Mouse (Mus musculus): Measurements from ENCODE around the gene Tmem251.

Gene Tmem251

DNA sequence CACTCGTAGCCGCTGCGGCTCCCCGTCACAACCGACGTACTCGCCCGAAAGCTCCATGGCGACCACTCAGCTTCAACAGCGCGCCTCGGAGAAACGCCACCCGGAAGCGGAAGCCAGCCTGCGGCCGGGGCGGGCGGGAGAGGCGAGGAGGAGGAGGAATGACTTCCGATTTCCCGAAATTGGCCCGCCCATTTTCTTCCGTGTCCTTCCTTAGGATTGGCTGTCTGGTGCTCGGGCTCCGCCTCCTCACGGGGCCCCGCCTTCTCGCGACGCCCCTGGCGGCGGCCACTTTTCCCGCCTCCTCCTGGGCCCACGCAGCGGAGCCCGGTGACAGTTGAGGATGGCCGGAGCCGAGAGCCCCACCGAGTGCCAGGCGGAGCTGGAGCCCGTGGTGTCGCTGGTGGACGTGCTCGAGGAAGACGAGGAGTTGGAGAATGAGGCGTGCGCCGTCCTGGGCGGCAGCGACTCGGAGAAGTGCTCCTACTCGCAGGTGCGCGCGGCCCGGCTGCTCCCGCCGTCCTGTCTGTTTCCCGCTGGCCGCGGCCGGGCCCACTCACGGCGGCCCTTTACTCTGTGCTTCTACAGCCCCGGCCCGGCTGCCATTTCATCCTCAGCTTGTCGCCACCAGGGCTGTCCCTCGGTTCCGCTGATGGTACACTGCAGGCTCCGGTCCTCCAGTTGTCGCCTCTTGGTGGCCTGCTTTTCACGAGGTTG lies 14.3 kb downstream of the Tmem251 start, which contains the start of the genes Gm28051, Gon7 and Ubr7:
Gene Gm28051, minus strand, starts transcription at position 77 of the 714 bp plus-strand sequence.
Gene Gon7, minus strand, starts transcription at position 115 of the 714 bp plus-strand sequence.
Gene Ubr7, plus strand, starts transcription at position 279 of the 714 bp plus-strand sequence.
- DNase-seq, result peak; percentile 97

DNA sequence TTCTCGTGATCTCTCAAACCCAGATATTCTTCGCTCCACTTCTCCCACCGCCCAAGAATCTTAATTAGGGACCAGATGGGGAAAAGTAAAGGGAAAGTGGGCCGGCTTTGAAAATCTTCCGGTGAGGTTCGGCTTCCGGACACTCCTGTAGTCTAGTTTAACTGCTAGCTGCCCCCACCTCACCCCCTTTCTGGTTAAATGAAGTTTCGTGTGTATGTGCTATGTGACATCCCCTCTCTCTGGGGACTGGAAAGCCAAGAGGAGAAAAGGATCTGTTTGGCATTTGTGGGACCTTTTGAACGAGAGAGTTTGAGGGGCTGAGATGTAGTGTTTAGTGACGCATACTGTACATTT lies 14.8 kb downstream of the Tmem251 start, which contains the start of gene Gm20604:
Gene Gm20604, minus strand, starts transcription at position 270 of the 354 bp plus-strand sequence.
- no peak for DNase-seq

DNA sequence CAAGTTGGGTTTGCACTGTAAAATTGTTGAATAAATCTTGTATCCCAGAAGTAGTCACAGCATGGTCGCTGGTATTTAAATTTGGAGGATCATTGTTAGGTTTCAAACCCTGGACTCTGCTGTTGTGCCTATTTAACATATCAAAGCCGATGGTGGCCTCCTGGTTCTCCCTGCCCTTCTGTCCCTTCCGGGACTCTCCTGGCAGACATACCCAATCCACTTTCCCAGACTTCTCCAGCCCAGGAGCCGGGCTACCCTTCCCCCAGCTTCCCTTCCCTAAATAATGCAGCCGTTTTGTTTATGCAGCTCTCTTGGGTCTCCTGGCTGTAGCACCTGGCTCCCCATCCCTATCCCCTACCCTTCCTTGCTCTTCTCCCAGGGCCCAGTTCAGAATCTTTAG lies 15.4 kb downstream of the Tmem251 start:
- no peak for DNase-seq

DNA sequence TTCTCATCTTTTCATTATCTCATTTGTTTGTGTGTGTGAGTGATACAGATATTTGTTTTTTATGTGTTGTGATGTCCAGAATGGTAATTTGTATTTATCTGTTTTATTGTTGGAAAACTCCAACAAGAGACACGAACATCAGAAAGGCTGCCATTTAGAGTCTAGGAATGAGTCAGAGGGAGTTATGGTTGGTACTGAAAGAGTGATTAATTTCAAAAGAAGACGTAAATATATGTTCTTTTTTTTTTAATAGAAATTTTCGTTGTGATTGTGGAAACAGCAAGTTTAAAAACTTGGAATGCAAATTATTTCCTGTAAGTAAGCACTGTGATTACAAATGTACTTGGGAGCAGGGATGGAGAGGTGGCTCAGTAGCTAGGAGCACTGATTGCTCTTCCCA lies 18.1 kb downstream of the Tmem251 start:
- no peak for DNase-seq

DNA sequence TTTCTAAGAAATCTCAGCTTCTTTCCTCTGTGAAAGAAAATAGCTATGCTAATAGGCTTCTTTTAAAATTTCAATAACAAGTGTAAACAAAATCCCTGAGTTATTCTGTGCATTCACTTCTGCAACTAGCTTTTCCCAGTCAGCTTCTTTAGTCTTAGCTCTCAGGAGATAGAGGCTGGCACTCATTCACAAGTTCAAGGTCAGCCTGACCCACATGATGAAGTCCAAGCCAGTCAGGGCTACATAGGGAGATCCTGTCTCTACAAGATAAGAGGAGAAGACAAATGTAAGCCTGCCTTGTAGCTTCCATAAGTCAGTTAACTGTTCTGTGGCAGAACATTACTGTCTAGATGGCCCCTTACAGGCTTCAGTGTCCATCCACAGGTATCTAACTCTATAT lies 20.1 kb downstream of the Tmem251 start:
- DNase-seq, result no peak

DNA sequence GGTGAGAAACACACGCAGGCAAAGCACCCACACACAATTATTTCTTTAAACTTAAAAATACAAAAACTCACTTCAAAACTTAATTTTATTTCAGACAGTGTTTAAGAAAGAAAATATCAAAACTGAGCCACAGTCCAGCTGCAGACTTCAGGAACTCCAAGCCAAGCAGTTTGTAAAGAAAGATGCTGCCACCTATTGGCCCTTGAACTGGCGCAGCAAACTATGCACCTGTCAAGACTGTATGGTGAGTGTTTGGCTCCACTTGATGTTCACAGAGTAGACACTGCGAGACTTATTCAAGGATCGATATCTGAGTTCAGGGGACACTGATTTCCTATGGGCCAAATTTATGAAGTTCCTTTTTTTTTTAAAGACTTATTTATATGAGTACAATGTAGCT lies 25.4 kb downstream of the Tmem251 start:
- DNase-seq, result peak in 1 of 2 experiments; percentile 28

DNA sequence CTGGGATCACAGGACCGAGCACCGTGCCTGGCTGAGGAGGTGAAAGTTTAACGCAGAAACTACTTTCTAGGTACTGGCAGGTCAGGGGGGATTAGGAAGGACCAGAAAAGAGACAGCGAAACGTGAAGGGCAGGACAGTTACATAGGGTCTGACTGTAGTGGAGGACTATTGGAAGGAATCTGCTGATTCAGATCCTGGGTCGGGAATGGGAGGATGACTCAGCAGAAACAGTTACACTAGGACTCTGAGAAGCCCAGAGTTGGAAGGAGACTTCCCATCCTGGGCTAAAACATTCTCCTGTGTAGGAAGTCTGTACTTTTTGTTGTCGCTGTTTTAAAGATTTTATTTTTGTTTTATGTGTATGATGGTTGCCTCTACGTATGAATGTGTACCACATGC lies 28.0 kb downstream of the Tmem251 start:
- DNase-seq, result no peak

DNA sequence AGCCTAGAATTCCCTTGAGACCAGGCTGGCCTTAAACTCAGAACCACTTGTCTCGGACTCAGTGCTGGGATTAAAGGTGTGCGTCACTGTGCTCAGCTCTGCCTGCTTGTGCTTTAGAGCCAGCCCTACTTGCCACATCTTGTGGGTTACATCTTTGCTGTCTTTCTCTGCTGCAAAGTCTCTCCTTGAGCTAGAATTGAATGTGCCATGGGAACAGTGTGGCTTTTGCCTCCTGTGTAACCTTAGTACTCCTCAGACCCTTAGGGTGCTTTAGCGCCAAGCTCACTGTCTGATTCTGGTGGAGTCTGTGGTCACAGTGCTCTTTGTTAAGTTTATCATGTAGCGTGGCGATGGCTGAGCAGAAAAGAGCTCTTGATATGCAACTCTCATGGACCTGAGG lies 29.1 kb downstream of the Tmem251 start:
- no peak for DNase-seq

DNA sequence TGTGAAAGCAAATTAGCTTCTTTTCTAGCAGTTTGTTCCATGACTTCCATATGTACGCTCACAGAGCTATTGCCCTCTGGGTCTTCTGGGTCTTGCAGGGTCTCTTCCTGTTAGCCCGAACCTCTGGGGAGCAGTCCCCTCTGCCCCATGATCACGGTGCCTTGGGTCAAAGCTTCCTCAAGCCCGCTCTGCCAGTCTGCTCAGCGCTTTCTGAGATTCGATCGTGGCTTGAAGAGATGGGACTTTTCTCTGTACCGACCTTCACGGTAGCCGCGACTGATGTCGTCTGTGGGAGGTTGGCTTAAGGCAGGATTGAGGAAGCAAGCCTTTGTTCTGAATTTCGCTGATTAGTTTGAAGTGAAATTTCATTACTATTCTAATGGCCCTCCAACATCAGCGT lies 32.5 kb downstream of the Tmem251 start:
- no peak for DNase-seq

DNA sequence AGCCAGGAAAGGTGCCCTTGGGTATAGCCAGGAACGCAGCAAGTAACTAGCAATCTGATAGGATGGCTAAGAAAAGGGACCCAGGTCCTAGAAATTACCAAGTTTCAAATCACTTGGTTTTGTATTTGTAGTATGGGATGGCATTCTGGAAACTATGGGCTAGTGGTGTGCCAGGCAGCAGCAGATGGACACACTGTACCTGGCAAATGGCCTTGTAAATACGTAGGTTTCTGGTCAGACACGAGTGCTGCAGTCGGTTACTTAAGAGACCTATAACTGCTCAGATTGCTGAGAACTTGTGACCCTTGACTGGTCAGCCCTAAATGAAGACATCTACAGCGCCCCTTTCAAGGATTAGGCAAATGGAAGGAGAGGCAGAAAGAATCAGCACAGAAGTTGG lies 34.6 kb downstream of the Tmem251 start:
- no peak for DNase-seq

DNA sequence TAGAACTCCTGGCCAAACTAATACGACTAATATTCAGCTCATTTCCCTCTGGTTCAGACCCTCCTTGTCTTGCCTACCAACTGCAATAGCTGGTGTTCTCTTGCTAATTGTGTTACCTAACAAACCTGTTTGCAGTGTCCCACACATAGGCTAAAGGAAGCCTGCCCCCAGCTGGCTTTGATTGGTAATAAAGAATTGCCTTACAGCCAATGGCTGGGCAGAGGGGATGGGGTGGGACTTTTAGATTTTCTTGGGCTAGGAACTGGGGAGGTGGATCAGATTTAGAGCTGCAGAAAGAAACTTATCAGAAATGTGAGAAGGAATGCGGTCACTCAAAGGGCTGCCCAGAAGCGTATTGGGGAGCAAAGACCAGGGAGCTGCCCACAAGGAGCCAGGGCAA lies 35.9 kb downstream of the Tmem251 start:
- peak in 1 of 2 experiments; percentile 15 for DNase-seq

DNA sequence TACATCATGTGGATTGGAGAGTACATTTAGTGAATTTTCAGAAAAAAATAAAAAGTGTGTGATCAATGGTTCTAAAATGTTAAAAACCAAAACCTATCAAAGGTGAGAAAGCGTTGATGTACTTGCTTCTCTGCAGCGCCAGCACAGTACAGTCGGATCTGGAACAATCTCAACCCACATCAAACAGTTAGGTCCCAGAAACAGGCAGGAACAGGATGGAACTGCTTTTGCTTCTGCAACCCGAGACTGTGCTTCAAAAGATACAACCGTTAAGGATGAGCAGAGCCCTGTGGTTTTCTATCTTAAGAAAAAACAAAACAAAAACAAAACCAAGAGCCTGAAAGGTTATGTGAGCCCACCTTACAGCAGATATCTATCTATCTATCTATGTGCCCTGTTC lies 39.3 kb downstream of the Tmem251 start:
- DNase-seq, result no peak

DNA sequence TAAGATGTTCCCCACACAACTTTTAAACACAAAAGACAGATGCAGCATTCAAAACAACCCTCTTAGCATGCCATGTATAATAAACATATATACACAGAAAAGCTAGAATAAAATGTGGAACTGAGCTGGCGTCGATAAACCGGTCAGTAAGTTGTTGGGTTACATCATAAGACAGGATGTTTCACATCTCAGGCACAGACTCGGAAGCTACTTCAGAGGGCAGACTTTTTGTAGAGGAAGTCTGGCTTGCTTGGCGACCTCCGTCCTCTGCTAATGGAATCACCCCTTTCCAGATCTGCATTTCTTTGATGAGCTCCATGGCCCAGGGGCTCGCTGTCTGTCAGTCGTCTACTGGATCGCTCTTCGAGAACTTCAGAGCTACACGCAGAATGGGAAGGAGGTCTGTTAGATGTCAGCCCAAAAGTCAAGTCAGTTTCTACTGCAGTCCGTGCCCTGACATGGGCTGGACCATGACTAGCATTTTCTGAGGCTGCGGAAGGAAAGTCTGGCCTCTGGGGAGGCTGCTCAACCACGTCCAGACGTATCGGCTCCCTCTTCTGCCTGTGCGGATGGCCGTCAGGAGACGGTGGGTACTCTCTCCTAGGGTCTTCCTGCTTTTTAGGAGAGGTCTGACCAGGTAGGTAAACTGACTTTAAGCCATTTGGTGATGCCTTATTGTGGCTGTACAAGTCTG lies 41.5 kb downstream of the Tmem251 start:
- DNase-seq, result no peak

DNA sequence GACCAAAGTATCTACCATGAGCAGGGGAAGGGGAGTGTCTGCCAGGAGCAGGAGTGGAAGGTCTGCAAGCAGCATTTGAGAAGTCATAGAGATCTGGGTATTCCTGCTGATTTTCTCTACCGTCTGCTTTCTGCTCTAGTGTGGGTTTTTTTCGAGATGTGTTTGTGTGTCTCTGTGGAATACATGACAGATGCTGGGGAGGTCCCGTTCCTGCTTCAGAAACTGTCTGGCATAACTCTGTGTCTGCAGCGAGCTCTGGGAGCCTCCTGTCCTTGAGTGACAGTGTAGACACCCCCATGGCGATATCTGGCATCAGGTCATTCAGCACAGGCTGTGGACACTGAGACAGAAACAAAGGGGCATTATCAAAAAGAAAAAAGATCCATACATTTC lies 42.0 kb downstream of the Tmem251 start:
- no peak for DNase-seq

DNA sequence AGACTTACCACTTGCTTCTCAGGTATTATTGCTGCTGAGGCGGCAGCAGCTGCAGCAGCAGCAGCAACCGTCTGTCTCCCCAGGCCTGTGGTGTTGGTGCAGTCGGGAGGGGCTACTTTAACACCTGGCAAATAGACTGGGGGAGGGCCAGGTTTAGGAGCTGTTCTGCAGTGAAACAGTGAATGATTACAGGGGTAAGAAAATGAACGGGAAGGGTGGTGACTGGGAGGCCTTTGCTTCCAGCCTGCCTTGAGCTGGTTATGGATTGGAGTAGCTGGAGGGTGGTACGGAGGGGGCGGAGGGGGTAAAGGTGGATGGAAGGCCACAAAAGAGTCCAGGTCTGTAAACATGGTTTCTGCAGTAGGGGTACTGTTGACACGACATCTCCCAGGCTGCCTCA lies 44.4 kb downstream of the Tmem251 start:
- DNase-seq, result no peak

Measured in kidney, adult 8-10 months (tissue).